Mouse (Mus musculus): ENCODE results near the gene Ephb2. TPM values are rescaled to one million over a fixed set of nuclear protein-coding genes. Genes with fewer than 3 reads are reported as not detected.

Gene Ephb2
- polyA plus RNA-seq, 1 experiment = 21.7 TPM

DNA sequence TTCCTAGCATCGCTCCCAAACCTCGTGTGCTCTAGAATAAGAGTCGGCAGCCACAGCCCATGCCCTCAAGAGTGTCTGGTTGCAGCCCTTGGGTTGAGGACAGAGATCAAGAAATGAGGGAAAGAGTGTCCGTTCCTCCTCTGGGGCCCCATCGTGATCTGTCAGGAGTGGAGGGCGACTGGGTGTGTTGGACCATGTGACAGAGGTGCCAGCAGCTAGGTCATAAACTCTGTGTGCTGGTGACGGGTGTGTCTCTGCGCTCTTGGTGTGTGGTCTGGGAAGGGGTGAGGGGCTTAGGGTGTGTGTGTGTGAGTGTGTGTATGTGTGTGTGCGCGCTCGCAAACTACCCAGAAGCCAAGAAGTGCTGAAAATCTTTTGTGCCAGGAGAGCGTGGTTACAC lies 17.2 kb upstream of the Ephb2 start:
- Histone ChIP-seq H3K79me2 (ENCODE audit: control insufficient read depth, insufficient read depth) (no peaks in the 10 kb centered on the region), H3ac (ENCODE audit: control insufficient read depth, insufficient read length) (no peak overlapping the region), H3K4me2 (ENCODE audit: low read depth) (no peak overlapping the region), H3K4me3 (no peak overlapping the region), H3K27me3 (ENCODE audit: control insufficient read depth, insufficient read depth, insufficient read length) (peaks cover 32% of the 10 kb centered on the region), H3K36me3 (ENCODE audit: control insufficient read depth, insufficient read depth) (no peaks in the 10 kb centered on the region)
- TF ChIP-seq MYOG (IDR thresholded peaks at IDR 0.05; ENCODE audit: control insufficient read depth in 1 of 3, insufficient read depth in 1 of 3, insufficient read length in 2 of 3, low read depth in 2 of 3) (no peak), CEBPB (IDR thresholded peaks at IDR 0.05; ENCODE audit: insufficient read depth, poor library complexity, severe bottlenecking) (no peak), MAX (IDR thresholded peaks at IDR 0.05; ENCODE audit: low read depth) (no peak), POLR2A (IDR thresholded peaks at IDR 0.05; ENCODE audit: insufficient read length, low read depth) (no peak), MYOD1 (IDR thresholded peaks at IDR 0.05; ENCODE audit: control insufficient read depth in 1 of 3, insufficient read length in 2 of 3, low read depth in 2 of 3) (no peak), TCF12 (IDR thresholded peaks at IDR 0.05; ENCODE audit: insufficient read depth, poor library complexity, severe bottlenecking) (no peak)

DNA sequence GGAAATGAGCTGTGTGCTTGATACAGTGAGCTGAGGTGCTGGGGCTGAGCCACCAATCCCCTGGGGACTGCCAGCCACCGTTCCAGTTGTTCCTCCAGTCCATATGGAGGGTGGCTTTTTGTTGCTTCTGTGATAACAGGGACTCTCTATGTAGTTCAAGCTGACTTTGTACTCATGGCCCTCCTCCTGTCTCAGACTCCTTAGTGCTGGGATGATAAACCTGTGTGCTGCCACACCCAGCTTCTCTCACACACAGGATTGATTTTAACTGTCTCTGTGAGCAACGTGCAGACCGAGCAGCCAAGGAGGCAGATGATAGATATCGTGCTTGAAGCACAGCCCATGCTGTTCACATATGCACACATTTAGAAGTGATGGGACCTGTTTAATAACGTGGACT lies 16.3 kb upstream of the Ephb2 start:
- H3K79me2 ChIP-seq (ENCODE audit: control insufficient read depth, insufficient read depth) = no peaks in the 10 kb centered on the region
- H3K4me3 ChIP-seq = no peak overlapping the region
- H3ac ChIP-seq (ENCODE audit: control insufficient read depth, insufficient read length) = no peak overlapping the region
- TF ChIP-seq USF1 (IDR thresholded peaks at IDR 0.05; ENCODE audit: low read depth) = no peak
- TF ChIP-seq REST (IDR thresholded peaks at IDR 0.05; ENCODE audit: insufficient read depth, insufficient read length) = no peak
- no peak for TF ChIP-seq E2F4 (IDR thresholded peaks at IDR 0.05; ENCODE audit: insufficient read depth)
- TF ChIP-seq POLR2AphosphoS2 (IDR thresholded peaks at IDR 0.05; ENCODE audit: insufficient read length, low read depth) = no peak
- peaks cover 37% of the 10 kb centered on the region for H3K27me3 ChIP-seq (ENCODE audit: control insufficient read depth, insufficient read depth, insufficient read length)
- H3K4me2 ChIP-seq (ENCODE audit: low read depth) = no peak overlapping the region
- H3K36me3 ChIP-seq (ENCODE audit: control insufficient read depth, insufficient read depth) = no peaks in the 10 kb centered on the region

DNA sequence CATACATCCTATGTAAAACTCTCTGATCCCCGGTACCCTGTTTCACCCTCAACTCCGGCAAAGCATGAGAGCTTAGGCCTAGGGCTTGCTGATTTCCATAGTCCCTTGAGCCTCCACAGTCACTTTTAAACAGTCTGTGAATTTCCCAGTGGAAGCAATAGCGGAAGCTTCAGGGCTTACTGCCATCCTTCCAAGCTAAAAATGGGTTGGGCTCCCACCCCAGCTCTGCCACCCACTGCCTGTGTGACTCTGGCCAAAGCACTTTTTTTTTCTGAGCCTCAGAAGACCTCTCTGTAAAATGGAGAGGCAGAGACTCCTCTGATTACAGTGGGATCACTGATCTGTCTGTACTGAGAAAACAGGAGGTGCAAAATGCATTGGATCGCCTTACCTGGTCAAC lies 12.8 kb upstream of the Ephb2 start:
- Histone ChIP-seq H3K36me3 (ENCODE audit: control insufficient read depth, insufficient read depth) (no peaks in the 10 kb centered on the region), H3K27me3 (ENCODE audit: control insufficient read depth, insufficient read depth, insufficient read length) (peaks cover 41% of the 10 kb centered on the region), H3K4me2 (ENCODE audit: low read depth) (no peak overlapping the region), H3ac (ENCODE audit: control insufficient read depth, insufficient read length) (no peak overlapping the region), H3K4me3 (no peak overlapping the region), H3K79me2 (ENCODE audit: control insufficient read depth, insufficient read depth) (no peaks in the 10 kb centered on the region)
- TF ChIP-seq POLR2A (IDR thresholded peaks at IDR 0.05; ENCODE audit: insufficient read length, low read depth) (no peak), E2F4 (IDR thresholded peaks at IDR 0.05; ENCODE audit: insufficient read depth) (no peak), REST (IDR thresholded peaks at IDR 0.05; ENCODE audit: insufficient read depth, insufficient read length) (no peak), USF1 (IDR thresholded peaks at IDR 0.05; ENCODE audit: low read depth) (no peak), CEBPB (IDR thresholded peaks at IDR 0.05; ENCODE audit: insufficient read depth, poor library complexity, severe bottlenecking) (no peak), SRF (IDR thresholded peaks at IDR 0.05; ENCODE audit: control insufficient read depth, insufficient read length, low read depth) (no peak), MYOG (IDR thresholded peaks at IDR 0.05; ENCODE audit: control insufficient read depth in 1 of 3, insufficient read depth in 1 of 3, insufficient read length in 2 of 3, low read depth in 2 of 3) (no peak), TCF12 (IDR thresholded peaks at IDR 0.05; ENCODE audit: insufficient read depth, poor library complexity, severe bottlenecking) (no peak), POLR2AphosphoS2 (IDR thresholded peaks at IDR 0.05; ENCODE audit: insufficient read length, low read depth) (no peak), MYOD1 (IDR thresholded peaks at IDR 0.05; ENCODE audit: control insufficient read depth in 1 of 3, insufficient read length in 2 of 3, low read depth in 2 of 3) (no peak), MAX (IDR thresholded peaks at IDR 0.05; ENCODE audit: low read depth) (no peak), TCF3 (IDR thresholded peaks at IDR 0.05; ENCODE audit: insufficient read length, low read depth) (no peak)

DNA sequence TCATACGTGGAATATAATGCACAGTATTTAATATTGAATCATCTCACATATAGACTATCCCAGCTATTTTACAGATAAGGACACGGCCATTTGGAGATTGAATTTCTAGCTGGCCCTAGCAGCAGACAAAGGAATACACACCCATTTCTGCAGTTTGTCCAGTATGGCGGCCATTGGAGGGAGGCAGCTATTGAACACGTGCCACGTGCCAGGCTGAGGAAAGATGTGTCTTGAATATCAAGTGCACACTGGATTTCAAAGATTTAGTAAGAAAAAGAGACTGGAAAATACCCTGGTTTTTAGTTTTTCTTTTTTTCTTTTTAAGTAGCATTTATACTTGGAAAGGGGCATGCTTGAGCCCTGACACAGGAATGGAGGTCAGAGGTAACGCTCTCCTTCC lies 11.4 kb upstream of the Ephb2 start:
- Histone ChIP-seq H3K4me3 (no peak overlapping the region), H3K4me2 (ENCODE audit: low read depth) (no peak overlapping the region), H3K27me3 (ENCODE audit: control insufficient read depth, insufficient read depth, insufficient read length) (peaks cover 33% of the 10 kb centered on the region), H3K36me3 (ENCODE audit: control insufficient read depth, insufficient read depth) (no peaks in the 10 kb centered on the region), H3ac (ENCODE audit: control insufficient read depth, insufficient read length) (no peak overlapping the region), H3K79me2 (ENCODE audit: control insufficient read depth, insufficient read depth) (no peaks in the 10 kb centered on the region)
- TF ChIP-seq E2F4 (IDR thresholded peaks at IDR 0.05; ENCODE audit: insufficient read depth) (no peak), MAX (IDR thresholded peaks at IDR 0.05; ENCODE audit: low read depth) (no peak), TCF3 (IDR thresholded peaks at IDR 0.05; ENCODE audit: insufficient read length, low read depth) (no peak), MYOG (IDR thresholded peaks at IDR 0.05; ENCODE audit: control insufficient read depth in 1 of 3, insufficient read depth in 1 of 3, insufficient read length in 2 of 3, low read depth in 2 of 3) (no peak), POLR2A (IDR thresholded peaks at IDR 0.05; ENCODE audit: insufficient read length, low read depth) (no peak), USF1 (IDR thresholded peaks at IDR 0.05; ENCODE audit: low read depth) (no peak), CEBPB (IDR thresholded peaks at IDR 0.05; ENCODE audit: insufficient read depth, poor library complexity, severe bottlenecking) (no peak), REST (IDR thresholded peaks at IDR 0.05; ENCODE audit: insufficient read depth, insufficient read length) (no peak), POLR2AphosphoS2 (IDR thresholded peaks at IDR 0.05; ENCODE audit: insufficient read length, low read depth) (no peak), TCF12 (IDR thresholded peaks at IDR 0.05; ENCODE audit: insufficient read depth, poor library complexity, severe bottlenecking) (no peak), SRF (IDR thresholded peaks at IDR 0.05; ENCODE audit: control insufficient read depth, insufficient read length, low read depth) (no peak), MYOD1 (IDR thresholded peaks at IDR 0.05; ENCODE audit: control insufficient read depth in 1 of 3, insufficient read length in 2 of 3, low read depth in 2 of 3) (no peak)

DNA sequence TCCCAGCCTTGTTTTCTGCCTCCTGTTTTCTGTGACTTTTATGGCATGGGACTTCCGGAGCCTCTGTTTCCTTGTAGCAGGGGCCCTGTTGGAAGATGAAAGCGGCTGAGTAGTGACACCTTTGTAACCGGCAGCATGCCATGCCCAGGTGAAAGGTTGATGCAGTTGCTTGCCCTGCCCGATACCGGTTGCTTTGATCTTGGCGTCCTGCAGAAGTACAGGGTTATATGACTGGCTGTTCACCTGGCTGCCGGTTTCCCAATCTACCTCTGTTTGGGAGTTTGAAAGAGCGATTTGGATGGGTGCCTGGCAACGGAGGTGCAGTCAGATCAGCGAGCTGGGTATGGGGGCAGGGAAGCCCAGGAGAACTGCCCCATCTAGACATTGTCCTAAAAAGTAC lies 7.0 kb upstream of the Ephb2 start:
- peaks cover 17% of the 10 kb centered on the region for H3K27me3 ChIP-seq (ENCODE audit: control insufficient read depth, insufficient read depth, insufficient read length)
- no peak for TF ChIP-seq CEBPB (IDR thresholded peaks at IDR 0.05; ENCODE audit: insufficient read depth, poor library complexity, severe bottlenecking)
- no peak for TF ChIP-seq E2F4 (IDR thresholded peaks at IDR 0.05; ENCODE audit: insufficient read depth)
- no peak for TF ChIP-seq POLR2A (IDR thresholded peaks at IDR 0.05; ENCODE audit: insufficient read length, low read depth)
- TF ChIP-seq MAX (IDR thresholded peaks at IDR 0.05; ENCODE audit: low read depth) = no peak
- no peak for TF ChIP-seq USF1 (IDR thresholded peaks at IDR 0.05; ENCODE audit: low read depth)
- no peak for TF ChIP-seq MYOG (IDR thresholded peaks at IDR 0.05; ENCODE audit: control insufficient read depth in 1 of 3, insufficient read depth in 1 of 3, insufficient read length in 2 of 3, low read depth in 2 of 3)

More for the DNA sequence above, 7.0 kb upstream of the Ephb2 start:
- Histone ChIP-seq H3ac (ENCODE audit: control insufficient read depth, insufficient read length) (no peak overlapping the region), H3K4me3 (no peak overlapping the region), H3K36me3 (ENCODE audit: control insufficient read depth, insufficient read depth) (no peaks in the 10 kb centered on the region), H3K79me2 (ENCODE audit: control insufficient read depth, insufficient read depth) (no peaks in the 10 kb centered on the region), H3K4me2 (ENCODE audit: low read depth) (no peak overlapping the region)

All from myocyte (in vitro differentiated cells).